Mouse (Mus musculus) megakaryocyte, embryonic 14.5 days (primary cell): ENCODE data around the gene Smoc1.

Experiments
- FLI1 ChIP-seq: IDR thresholded peaks from 2 replicates; pipeline ENCODE4 v1.6.1; 2012; ENCODE audit warnings: low read length, inconsistent platforms, mixed read lengths
- GATA1 ChIP-seq: IDR thresholded peaks from 3 replicates; pipeline ENCODE4 v1.6.1; 2012; ENCODE audit warnings: mixed read lengths, low read length, inconsistent platforms, borderline replicate concordance

DNA sequence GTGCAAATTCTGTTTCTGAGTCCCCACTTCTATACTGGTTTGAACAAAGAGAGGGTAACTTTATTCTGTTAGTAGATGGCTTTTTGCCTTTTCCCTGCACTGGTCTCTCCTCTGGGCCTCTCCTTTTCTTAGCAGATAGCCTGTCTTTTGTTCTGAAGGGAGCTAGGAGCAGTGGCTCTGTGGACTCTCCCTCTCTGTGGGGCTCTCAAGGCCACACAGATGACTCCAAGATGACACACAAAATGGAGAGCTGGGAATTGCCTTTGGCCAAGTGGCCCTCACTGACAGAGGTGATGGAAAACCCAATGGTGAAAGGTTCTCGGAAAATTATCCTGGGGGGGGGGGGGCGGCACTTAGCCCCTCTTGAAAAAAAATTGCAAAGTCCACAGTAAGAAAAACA, 133.3 kb downstream of the Smoc1 start:
- TF ChIP-seq GATA1, result no peak
- TF ChIP-seq FLI1, result no peak
